Mouse (Mus musculus): ENCODE measurements around the gene Sptbn4. TPM values are rescaled to one million over a fixed set of nuclear protein-coding genes. Genes with fewer than 3 reads are reported as not detected.

Gene Sptbn4
- polyA plus RNA-seq, 1 experiment from 2014 or later, result 0.30 TPM

DNA sequence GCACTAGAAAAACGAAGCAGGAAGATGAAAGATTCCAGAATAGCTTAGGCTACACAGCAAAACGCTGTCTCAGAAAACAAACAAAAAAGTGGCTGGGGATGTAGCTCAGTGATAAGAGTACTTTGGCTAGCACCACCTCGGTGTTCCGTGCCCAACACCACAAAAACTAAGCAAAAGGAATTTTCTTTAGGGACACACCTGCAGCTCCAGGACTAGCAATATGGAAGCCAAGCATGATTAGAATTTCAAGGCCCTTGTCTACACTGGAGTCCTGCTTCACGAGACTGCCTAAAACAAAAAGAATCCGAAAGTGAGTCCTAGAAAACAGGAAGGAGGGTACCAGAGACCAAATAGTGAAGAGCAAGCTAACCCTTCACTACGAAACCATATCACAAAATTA, 25.1 kb upstream of the Sptbn4 start:
- peak overlapping the region; percentile 92 for H3K27ac ChIP-seq (replicated peaks)
- H3K4me1 ChIP-seq, result peaks cover 19% of the 10 kb centered on the region

DNA sequence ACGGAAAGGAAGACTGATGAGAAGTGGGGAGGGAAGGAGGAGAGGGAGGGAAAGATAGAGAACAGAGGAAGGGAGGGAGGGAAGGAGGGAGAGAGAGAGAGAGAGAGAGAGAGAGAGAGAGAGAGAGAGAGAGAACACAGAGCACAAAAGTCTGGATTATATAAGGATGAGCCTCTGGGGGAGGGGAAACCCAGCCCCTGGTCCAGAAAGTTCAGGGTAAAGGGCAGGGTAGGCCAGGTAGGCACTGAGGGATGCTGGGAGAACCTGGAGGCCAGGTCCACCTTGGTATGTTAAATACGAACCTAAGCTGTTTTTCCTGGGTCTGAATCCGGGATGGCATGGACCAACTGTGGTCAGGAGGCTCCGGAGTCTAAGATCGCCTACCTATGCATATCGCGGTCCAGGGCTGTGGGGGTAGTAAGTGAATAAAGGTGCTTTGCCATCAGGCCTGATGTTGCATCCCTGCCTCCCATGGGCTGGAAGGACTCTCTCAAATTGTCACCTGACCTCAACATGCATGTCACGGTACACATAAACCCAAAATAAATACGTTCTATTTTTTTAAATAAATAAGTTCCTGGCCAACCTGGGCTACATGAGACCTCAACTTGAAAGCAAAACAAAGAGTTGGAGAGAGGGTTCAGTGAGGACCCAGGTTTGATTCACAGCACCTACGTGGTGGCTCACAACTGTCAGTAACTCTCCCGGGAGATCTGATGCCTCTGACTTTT, 24.1 kb upstream of the Sptbn4 start:
- 87% methylated on average over 11 of the region's 11 CpGs for WGBS

More for the DNA sequence above, 25.1 kb upstream of the Sptbn4 start:
- no peak for DNase-seq (ENCODE audit: low spot score)
- Histone ChIP-seq H3K4me3 (peak overlapping the region; percentile 81), H3K27me3 (ENCODE audit: low read depth, poor library complexity, severe bottlenecking) (no peaks in the 10 kb centered on the region), H3K36me3 (peaks cover 18% of the 10 kb centered on the region), H3K9me3 (replicated peaks) (no peaks in the 10 kb centered on the region)
- 43% methylated on average over 7 of the region's 7 CpGs for WGBS

DNA sequence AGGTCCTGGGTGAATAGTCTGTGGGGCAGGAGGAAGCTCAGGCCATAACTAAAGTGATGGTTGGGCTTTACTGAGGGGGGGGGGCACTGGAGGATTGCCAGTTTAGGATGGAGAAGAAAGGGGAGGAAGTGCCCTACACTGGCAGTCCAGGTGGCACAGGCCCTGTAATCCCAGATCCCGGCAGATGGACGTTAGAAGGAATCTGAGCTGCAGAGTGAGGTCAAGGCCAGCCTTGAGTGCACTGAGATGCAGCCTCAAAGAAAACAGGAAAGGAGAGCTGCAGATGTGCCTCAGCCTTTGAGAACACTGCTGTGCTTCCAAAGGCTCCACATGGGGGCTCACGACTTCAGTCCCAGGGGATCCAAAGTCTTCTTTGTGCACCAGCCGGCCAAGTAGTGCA, 20.2 kb upstream of the Sptbn4 start:
- Histone ChIP-seq H3K27ac (replicated peaks) (no peak overlapping the region), H3K4me1 (peaks cover 5% of the 10 kb centered on the region), H3K9me3 (replicated peaks) (no peaks in the 10 kb centered on the region), H3K36me3 (no peaks in the 10 kb centered on the region), H3K27me3 (ENCODE audit: low read depth, poor library complexity, severe bottlenecking) (no peaks in the 10 kb centered on the region), H3K4me3 (no peak overlapping the region)
- 48% methylated on average over 4 of the region's 4 CpGs for WGBS
- DNase-seq (ENCODE audit: low spot score), result no peak

More for the DNA sequence above, 24.1 kb upstream of the Sptbn4 start:
- H3K27ac ChIP-seq (replicated peaks), result no peak overlapping the region
- DNase-seq (ENCODE audit: low spot score), result no peak
- no peaks in the 10 kb centered on the region for H3K27me3 ChIP-seq (ENCODE audit: low read depth, poor library complexity, severe bottlenecking)
- no peaks in the 10 kb centered on the region for H3K9me3 ChIP-seq (replicated peaks)
- H3K36me3 ChIP-seq, result peaks cover 7% of the 10 kb centered on the region
- no peak overlapping the region for H3K4me3 ChIP-seq
- H3K4me1 ChIP-seq, result peaks cover 19% of the 10 kb centered on the region

DNA sequence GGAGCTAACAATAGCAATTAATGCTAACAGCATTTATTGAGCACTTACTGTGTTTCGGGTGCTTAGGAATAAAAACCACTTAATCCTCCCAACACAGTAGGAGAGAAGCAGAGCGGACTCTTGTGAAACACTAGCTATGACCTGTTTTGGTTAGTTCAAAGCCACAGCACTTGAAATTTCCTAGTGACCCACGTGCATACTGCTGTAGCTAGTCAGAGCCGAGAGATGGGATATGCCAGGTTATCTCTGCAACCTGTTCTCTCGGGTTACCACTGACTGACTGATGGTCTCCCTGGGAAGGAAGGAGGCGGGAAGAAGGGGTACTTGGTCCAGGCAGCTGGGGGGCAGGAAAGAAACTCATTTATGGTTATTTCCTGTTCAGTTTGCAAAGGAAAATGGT, 13.0 kb upstream of the Sptbn4 start:
- no peaks in the 10 kb centered on the region for H3K9me3 ChIP-seq (replicated peaks)
- 87% methylated on average over 6 of the region's 6 CpGs for WGBS
- no peaks in the 10 kb centered on the region for H3K27me3 ChIP-seq (ENCODE audit: low read depth, poor library complexity, severe bottlenecking)
- no peak overlapping the region for H3K4me3 ChIP-seq
- no peak for DNase-seq (ENCODE audit: low spot score)
- no peak overlapping the region for H3K27ac ChIP-seq (replicated peaks)
- H3K36me3 ChIP-seq, result no peaks in the 10 kb centered on the region
- no peaks in the 10 kb centered on the region for H3K4me1 ChIP-seq

DNA sequence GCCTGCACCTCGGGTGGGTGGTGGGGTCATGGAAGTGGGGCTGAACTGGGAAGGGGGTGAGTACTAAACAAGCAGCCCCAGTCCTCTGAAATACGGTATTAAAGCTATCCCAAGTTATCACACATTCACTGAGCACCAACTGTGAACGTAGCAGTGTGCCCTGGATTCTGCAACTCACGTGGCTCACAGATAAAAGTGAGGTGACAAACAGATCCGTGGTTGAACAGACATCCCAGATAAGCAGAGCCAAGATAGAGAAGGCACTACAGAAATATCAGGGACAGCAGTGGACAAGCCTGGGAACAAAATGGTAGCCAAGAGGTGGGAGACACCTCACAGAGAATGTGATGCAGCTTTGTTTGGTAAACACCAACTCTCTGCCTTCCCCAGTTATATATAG, 12.2 kb upstream of the Sptbn4 start:
- no peaks in the 10 kb centered on the region for H3K36me3 ChIP-seq
- H3K9me3 ChIP-seq (replicated peaks), result no peaks in the 10 kb centered on the region
- H3K4me1 ChIP-seq, result no peaks in the 10 kb centered on the region
- no peak for DNase-seq (ENCODE audit: low spot score)
- H3K27me3 ChIP-seq (ENCODE audit: low read depth, poor library complexity, severe bottlenecking), result no peaks in the 10 kb centered on the region
- no peak overlapping the region for H3K4me3 ChIP-seq
- no peak overlapping the region for H3K27ac ChIP-seq (replicated peaks)
- 95% methylated on average over 5 of the region's 5 CpGs for WGBS

DNA sequence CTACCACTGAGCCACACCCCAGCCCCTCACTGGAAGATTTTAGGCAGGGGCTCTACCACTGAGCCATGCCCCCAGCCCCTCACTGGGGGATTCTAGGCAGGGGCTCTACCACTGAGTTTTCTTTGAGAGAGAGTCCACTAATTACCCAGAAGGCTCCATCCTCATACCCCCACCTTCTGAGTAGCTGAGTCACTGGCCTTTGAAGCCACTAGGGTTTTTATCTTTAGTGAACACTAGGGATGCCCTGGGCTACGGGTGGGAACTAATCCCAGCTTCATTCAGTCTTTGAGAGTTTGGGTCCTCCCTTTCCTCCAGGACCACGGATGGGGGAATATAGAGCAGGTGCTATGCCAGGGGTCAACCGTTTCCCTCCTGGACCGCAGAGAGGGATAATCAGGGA, 11.1 kb upstream of the Sptbn4 start:
- 85% methylated on average over 4 of the region's 4 CpGs for WGBS
- H3K36me3 ChIP-seq, result no peaks in the 10 kb centered on the region
- H3K4me3 ChIP-seq, result no peak overlapping the region
- no peaks in the 10 kb centered on the region for H3K27me3 ChIP-seq (ENCODE audit: low read depth, poor library complexity, severe bottlenecking)
- no peak overlapping the region for H3K27ac ChIP-seq (replicated peaks)
- H3K4me1 ChIP-seq, result no peaks in the 10 kb centered on the region
- H3K9me3 ChIP-seq (replicated peaks), result no peaks in the 10 kb centered on the region
- DNase-seq (ENCODE audit: low spot score), result no peak

DNA sequence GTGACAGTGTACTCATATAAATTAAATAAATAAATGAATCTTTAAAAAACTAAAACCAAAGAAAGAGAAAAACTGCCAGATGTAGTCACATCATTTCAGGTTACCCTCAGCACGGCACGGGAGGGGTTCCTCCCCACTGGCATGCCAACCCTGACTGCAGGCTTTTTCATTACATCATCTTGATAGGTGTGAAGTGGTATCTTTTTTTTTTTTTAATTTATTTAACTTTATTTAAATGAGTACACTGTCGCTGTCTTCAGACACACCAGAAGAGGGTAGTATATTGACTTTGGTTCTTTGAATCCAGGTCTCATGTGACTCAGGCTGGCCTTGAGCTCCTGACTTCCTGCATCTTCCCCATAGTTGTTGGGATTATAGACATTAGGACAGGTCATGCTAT, 7.8 kb upstream of the Sptbn4 start:
- Histone ChIP-seq H3K9me3 (replicated peaks) (no peaks in the 10 kb centered on the region), H3K27me3 (ENCODE audit: low read depth, poor library complexity, severe bottlenecking) (no peaks in the 10 kb centered on the region), H3K4me3 (no peak overlapping the region), H3K4me1 (0 out of 2 replicates have a peak, but pooled peaks cover 4% of the 10 kb centered on the region), H3K36me3 (no peaks in the 10 kb centered on the region), H3K27ac (replicated peaks) (no peak overlapping the region)
- DNase-seq (ENCODE audit: low spot score), result no peak
- WGBS, result 90% methylated on average over 3 of the region's 3 CpGs

DNA sequence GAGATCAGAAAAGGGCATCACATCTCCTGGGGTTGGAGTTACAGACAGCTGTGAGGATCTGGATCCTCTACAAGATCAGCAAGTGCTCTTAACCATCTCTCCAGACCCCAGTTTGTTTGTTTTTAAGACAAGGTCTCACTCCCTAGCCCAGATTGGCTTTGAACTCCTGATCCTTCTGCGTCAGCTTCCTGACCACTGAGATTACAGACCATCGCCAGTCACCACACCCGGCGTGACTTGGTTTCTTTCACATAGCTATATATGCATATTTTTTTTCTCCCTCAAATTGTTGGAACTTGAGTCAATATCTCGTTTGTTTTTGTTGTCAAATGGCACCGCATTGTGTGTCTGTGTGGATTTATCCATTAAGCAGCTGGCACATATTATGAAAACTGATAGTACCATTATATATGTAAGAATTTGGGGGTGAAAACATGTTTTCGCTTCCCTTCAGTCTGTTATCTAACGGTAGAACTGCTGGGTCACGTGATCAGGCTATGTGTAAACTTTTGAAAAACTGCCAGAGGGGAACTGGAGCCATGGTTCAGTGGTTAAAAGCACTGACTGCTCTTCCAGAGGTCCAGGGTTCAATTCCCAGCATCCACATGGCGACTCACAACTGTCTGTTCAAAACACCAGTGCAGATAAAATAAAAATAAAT, 7.1 kb upstream of the Sptbn4 start:
- no peak for DNase-seq (ENCODE audit: low spot score)
- Histone ChIP-seq H3K4me1 (0 out of 2 replicates have a peak, but pooled peaks cover 4% of the 10 kb centered on the region), H3K9me3 (replicated peaks) (no peaks in the 10 kb centered on the region), H3K27me3 (ENCODE audit: low read depth, poor library complexity, severe bottlenecking) (no peaks in the 10 kb centered on the region), H3K27ac (replicated peaks) (no peak overlapping the region), H3K4me3 (no peak overlapping the region), H3K36me3 (no peaks in the 10 kb centered on the region)
- WGBS, result 85% methylated on average over 10 of the region's 10 CpGs

DNA sequence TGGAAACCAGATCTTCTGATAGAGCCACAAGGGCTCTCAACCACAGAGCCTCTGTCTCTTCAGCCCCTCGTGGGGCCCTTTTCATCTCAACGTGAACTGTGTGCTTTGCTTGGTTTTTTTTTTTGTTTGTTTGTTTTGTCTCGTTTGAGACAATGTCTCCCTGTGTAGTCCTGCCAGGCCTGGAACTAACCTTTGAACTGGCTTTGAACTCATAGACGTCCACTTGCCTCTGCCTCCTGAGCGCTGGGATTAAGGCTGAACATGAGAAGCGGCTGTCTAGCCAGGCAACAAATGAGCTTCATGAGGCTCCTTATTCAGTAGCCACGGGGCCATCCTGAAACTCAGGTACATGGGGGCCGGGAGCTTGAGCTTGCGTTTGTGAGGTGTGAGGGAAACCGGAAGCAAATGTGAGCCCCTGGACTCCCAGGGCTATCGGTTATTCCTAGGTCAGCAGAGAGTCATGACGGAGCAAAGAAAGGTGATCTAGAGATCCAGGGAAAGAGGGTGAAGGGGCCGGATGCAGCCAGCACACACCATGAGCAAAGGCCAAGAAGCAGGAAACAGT, 4.8 kb upstream of the Sptbn4 start:
- WGBS, result 57% methylated on average over 13 of the region's 13 CpGs
- H3K9me3 ChIP-seq (replicated peaks), result no peaks in the 10 kb centered on the region
- DNase-seq (ENCODE audit: low spot score), result no peak

DNA sequence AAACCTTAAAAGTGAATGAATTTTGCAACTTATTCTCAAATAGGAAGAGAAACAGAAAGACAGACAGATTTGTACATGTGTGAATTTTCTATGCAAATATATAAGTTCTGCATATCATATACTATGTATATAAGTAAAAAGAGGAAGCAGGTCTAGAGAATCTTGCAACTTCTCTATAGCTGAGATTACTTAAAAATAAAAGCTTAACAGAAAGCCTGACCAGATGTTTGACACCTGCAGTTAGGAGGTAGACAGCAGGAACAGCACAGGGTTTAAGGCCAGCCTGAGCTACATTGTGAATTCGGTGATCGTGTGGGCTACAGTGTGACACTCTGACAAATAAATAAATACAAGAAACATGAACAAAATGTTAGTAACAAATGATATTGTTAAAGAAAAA, 3.9 kb upstream of the Sptbn4 start:
- 97% methylated on average over 2 of the region's 2 CpGs for WGBS
- H3K4me1 ChIP-seq, result peaks cover 21% of the 10 kb centered on the region
- H3K36me3 ChIP-seq, result no peaks in the 10 kb centered on the region
- no peaks in the 10 kb centered on the region for H3K9me3 ChIP-seq (replicated peaks)
- H3K4me3 ChIP-seq, result no peak overlapping the region
- no peak overlapping the region for H3K27ac ChIP-seq (replicated peaks)
- H3K27me3 ChIP-seq (ENCODE audit: low read depth, poor library complexity, severe bottlenecking), result peaks cover 23% of the 10 kb centered on the region
- DNase-seq (ENCODE audit: low spot score), result no peak

More for the DNA sequence above, 4.8 kb upstream of the Sptbn4 start:
- no peak overlapping the region for H3K27ac ChIP-seq (replicated peaks)
- peaks cover 13% of the 10 kb centered on the region for H3K4me1 ChIP-seq
- H3K4me3 ChIP-seq, result no peak overlapping the region
- H3K36me3 ChIP-seq, result no peaks in the 10 kb centered on the region
- peaks cover 14% of the 10 kb centered on the region for H3K27me3 ChIP-seq (ENCODE audit: low read depth, poor library complexity, severe bottlenecking)

DNA sequence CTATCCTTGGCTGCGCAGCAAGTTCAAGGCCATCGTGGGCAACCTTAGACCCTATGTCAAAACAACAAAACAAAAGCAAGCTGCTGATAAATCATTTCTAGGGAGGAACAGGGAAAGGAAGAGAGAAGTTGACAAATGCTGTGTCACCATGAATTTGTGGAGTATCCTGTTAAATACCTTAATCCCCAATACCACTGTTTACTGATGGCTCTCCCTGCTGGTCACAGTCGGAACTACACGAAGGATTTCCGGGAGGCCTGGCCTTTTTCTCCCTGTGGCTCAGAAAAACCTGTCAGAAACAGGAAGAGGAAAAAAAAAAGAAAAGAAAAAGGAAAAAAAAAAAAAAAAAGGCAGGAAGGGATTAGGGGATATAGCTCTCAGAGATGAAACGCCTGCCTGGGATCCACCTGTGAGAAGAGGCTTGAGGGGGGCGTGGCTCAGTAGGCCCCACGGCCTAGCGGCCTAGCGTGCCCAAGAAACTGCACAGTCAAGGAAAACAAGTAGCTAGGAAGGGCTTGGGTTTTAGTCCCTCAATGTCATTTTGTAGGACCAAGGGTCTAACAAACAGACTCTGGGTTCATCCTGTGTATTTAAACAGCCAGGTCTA, 1.9 kb upstream of the Sptbn4 start:
- Histone ChIP-seq H3K4me3 (peak overlapping the region; percentile 64; the same call in 1 of the 2 replicates), H3K27ac (replicated peaks) (no peak overlapping the region), H3K27me3 (ENCODE audit: low read depth, poor library complexity, severe bottlenecking) (peaks cover 43% of the 10 kb centered on the region), H3K36me3 (no peaks in the 10 kb centered on the region), H3K4me1 (peaks cover 27% of the 10 kb centered on the region), H3K9me3 (replicated peaks) (no peaks in the 10 kb centered on the region)
- peak; percentile 47 for DNase-seq (ENCODE audit: low spot score)
- 63% methylated on average over 10 of the region's 10 CpGs for WGBS

DNA sequence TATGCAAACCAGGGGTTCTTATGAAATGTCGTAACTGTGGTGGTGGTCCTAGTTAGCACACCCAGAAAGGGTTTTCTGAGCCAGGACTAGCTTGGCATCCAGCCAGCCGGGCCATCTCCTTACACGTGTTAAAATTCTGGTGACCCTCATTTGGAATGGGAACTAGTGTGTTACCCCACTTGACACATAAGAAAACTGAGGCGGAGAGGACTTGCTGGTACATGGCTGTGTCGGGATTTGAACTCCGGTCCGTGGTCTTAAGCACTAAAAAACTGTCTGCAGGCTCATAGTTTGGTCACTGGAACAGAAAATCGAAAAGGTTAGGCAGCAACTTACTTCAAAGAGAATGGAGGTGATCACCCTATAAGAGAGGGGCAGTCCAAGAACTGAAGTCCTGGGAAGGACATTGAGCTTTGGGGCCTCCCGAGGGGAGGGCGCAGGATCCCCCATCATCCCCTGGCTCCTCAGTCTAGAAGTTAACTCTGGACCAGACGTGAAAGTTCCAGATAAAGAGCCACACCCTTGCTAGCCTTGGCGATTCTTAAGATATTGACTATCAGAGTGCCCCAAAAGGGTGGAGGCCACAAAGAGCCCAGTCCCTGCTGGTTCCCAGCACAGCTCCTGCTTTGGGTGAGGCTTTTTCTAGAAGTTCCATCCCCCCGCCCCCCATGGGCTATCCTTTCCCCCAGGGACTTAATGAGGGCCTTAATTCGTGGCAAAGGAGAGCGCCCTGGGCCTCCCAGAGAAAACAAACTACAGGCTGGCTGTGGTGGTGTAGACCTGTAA, 1.1 kb upstream of the Sptbn4 start:
- H3K4me3 ChIP-seq, result peak overlapping the region; percentile 64
- DNase-seq (ENCODE audit: low spot score), result no peak
- H3K27ac ChIP-seq (replicated peaks), result peak overlapping the region; percentile 73
- H3K36me3 ChIP-seq, result no peaks in the 10 kb centered on the region
- 57% methylated on average over 15 of the region's 15 CpGs for WGBS
- no peaks in the 10 kb centered on the region for H3K9me3 ChIP-seq (replicated peaks)
- H3K4me1 ChIP-seq, result peaks cover 27% of the 10 kb centered on the region
- peaks cover 45% of the 10 kb centered on the region for H3K27me3 ChIP-seq (ENCODE audit: low read depth, poor library complexity, severe bottlenecking)

All from midbrain, embryonic 10.5 days (tissue).